Mouse (Mus musculus) hindbrain, embryonic 12.5 days (tissue): Measurements from ENCODE around the gene Ulk4. TPM values are rescaled to one million over a fixed set of nuclear protein-coding genes. Genes with fewer than 3 reads are reported as not detected.

Experiments
- ATAC-seq: fragments of 200-750 bp; cut with Nextera tagmentation; 2 replicates; pipeline ENCODE4 v1.8.0; 2017; ENCODE audit warnings: moderate TSS enrichment; ENCODE audit not compliant: low FRiP score
- H3K27ac ChIP-seq: fragments of 300-500 bp; sonication (generic); 2 replicates; pipeline ENCODE4 v1.5.1; 2016; ENCODE audit warnings: mild to moderate bottlenecking
- H3K27me3 ChIP-seq: fragments of 300-500 bp; sonication (generic); 2 replicates; pipeline ENCODE4 v1.6.1; 2016; ENCODE audit warnings: mild to moderate bottlenecking
- H3K36me3 ChIP-seq: fragments of 300-500 bp; sonication (generic); 2 replicates; pipeline ENCODE4 v1.6.1; 2016; ENCODE audit warnings: mild to moderate bottlenecking
- H3K4me1 ChIP-seq: fragments of 300-500 bp; sonication (generic); 2 replicates; pipeline ENCODE4 v1.6.1; 2016
- H3K4me2 ChIP-seq: fragments of 300-500 bp; sonication (generic); replicated peaks from 2 replicates; pipeline ENCODE4 v1.6.1; 2016; ENCODE audit warnings: mild to moderate bottlenecking
- H3K4me3 ChIP-seq: fragments of 300-500 bp; sonication (generic); 2 replicates; pipeline ENCODE4 v1.5.1; 2016; ENCODE audit warnings: mild to moderate bottlenecking
- H3K9ac ChIP-seq: fragments of 300-500 bp; sonication (generic); 2 replicates; pipeline ENCODE4 v1.6.1; 2016; ENCODE audit warnings: mild to moderate bottlenecking, moderate library complexity
- H3K9me3 ChIP-seq: fragments of 300-500 bp; sonication (generic); replicated peaks from 2 replicates; pipeline ENCODE4 v1.6.1; 2016; ENCODE audit warnings: mild to moderate bottlenecking
- WGBS: fragments of 180-500 bp; shearing (Covaris S2); methylation state at CpG from one replicate; pipeline ENCODE4 v1.1.7; 2016; 5-methylcytosine and 5-hydroxymethylcytosine counted together
- polyA plus RNA-seq: library from polyadenylated mRNA; unstranded; fragments of >200 nt; fragmentation: Nextera tagmentation; extraction: Ambion mirVana; gene quantifications from 2 replicates; pipeline ENCODE4 v1.2.1, GENCODE M21; 2016

Ulk4 gene
- polyA plus RNA-seq, 1 experiment from 2014 or later: 164 TPM

DNA sequence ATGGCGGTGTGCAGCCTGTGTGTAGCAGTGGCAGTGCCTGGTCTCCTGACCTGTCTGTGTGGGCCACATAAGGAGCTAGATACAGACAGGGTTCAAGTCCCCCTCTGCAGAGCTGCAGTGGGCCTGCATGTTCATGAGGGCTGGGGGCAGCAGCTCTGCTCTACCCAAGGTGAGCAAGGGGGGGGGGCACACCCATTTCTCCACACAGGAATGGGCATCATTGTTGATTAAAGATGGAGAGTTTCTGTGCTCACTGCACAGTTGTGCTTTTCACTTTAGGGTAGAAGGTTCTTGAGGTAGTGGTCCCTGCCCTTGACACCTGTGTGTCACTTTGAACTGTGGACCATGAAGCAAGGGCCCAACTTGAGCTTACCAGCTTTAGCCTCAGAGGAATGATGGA, 328.2 kb downstream of the Ulk4 start:
- Histone ChIP-seq H3K4me2 (no peak overlapping the region), H3K9me3 (no peaks in the 10 kb centered on the region), H3K27me3 (no peaks in the 10 kb centered on the region), H3K9ac (no peak overlapping the region), H3K4me1 (peaks cover 14% of the 10 kb centered on the region), H3K36me3 (peaks cover 38% of the 10 kb centered on the region), H3K4me3 (no peak overlapping the region), H3K27ac (no peak overlapping the region)
- WGBS: 93% methylated on average over 1 of the region's 1 CpGs
- ATAC-seq: no peak

DNA sequence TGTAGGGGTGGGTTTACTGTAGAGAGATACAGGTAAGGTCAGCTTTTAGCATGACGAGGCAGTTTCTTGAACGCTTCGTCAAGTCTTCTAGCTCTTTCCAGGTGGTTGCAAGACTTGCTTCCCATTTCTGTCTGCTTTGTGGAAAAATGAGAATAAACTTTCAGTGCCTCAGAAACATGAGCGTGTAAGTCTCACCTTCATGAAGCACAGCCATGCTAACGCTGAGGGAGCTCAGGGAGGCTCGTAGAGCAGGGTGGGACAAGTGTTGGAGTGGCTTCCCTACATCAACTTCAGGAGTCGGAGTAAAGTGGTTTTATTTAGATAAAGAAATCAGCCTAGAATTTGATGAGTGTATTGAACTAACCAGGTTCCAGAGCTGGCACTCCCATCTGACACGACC, 330.9 kb downstream of the Ulk4 start:
- H3K9me3 ChIP-seq: no peaks in the 10 kb centered on the region
- H3K4me2 ChIP-seq: no peak overlapping the region
- H3K4me1 ChIP-seq: peaks cover 32% of the 10 kb centered on the region
- no peak overlapping the region for H3K9ac ChIP-seq
- peaks cover 11% of the 10 kb centered on the region for H3K36me3 ChIP-seq
- H3K27ac ChIP-seq: no peak overlapping the region
- ATAC-seq: no peak
- H3K4me3 ChIP-seq: no peak overlapping the region
- H3K27me3 ChIP-seq: no peaks in the 10 kb centered on the region
- WGBS: 89% methylated on average over 8 of the region's 8 CpGs

- Histone ChIP-seq H3K27me3 (no peaks in the 10 kb centered on the region), H3K4me1 (peaks cover 47% of the 10 kb centered on the region), H3K27ac (no peak overlapping the region), H3K36me3 (no peaks in the 10 kb centered on the region), H3K4me2 (no peak overlapping the region), H3K9ac (no peak overlapping the region), H3K4me3 (no peak overlapping the region), H3K9me3 (no peaks in the 10 kb centered on the region)
- ATAC-seq: no peak
- WGBS: 75% methylated on average over 3 of the region's 3 CpGs
Observed at GRCm38 (mm10) chr9:120944211-120944610, 332.8 kb downstream of the Ulk4 start.

- no peak for ATAC-seq
Observed at GRCm38 (mm10) chr9:120943757-120944156, 333.2 kb downstream of the Ulk4 start.

DNA sequence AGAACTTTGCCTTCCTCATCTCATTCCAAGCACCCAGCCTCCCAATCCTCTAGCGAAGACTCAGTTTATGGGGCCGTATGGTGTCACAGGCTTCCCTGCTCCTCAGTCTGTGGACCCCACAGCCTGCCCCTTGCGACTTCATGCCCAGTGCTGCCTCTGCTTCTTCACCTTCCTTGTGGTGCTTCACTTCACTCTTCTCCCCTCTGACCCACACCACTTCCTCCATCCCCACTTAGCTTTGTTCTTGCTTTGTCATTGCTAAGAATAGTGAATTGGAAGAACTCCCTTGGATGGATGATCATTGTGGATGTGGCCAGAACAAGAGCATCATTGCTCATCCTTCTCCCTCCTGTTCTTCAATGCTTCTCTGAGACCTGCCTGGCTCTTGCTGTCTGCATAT, 336.1 kb downstream of the Ulk4 start:
- no peak for ATAC-seq
- Histone ChIP-seq H3K9me3 (no peaks in the 10 kb centered on the region), H3K27me3 (no peaks in the 10 kb centered on the region), H3K9ac (no peak overlapping the region), H3K27ac (no peak overlapping the region), H3K4me3 (no peak overlapping the region), H3K4me2 (no peak overlapping the region), H3K36me3 (no peaks in the 10 kb centered on the region), H3K4me1 (peaks cover 64% of the 10 kb centered on the region)
- WGBS: 91% methylated on average over 3 of the region's 3 CpGs

More at GRCm38 (mm10) chr9:120943757-120944156, 333.2 kb downstream of the Ulk4 start:
- Histone ChIP-seq H3K27me3 (no peaks in the 10 kb centered on the region), H3K36me3 (no peaks in the 10 kb centered on the region), H3K27ac (no peak overlapping the region), H3K9me3 (no peaks in the 10 kb centered on the region), H3K4me3 (no peak overlapping the region), H3K4me1 (peaks cover 49% of the 10 kb centered on the region), H3K9ac (no peak overlapping the region), H3K4me2 (no peak overlapping the region)
- 88% methylated on average over 1 of the region's 1 CpGs for WGBS

GRCm38 (mm10) chr9:120936351-120936750, 340.6 kb downstream of the Ulk4 start:
- Histone ChIP-seq H3K4me3 (peak overlapping the region; percentile 65; the same call in 1 of the 2 replicates), H3K36me3 (no peaks in the 10 kb centered on the region), H3K4me2 (peak overlapping the region; percentile 91), H3K27ac (no peak overlapping the region), H3K9ac (0 out of 2 replicates have a peak overlapping the region, but pooled peaks have one; percentile 33), H3K9me3 (no peaks in the 10 kb centered on the region), H3K27me3 (no peaks in the 10 kb centered on the region), H3K4me1 (peaks cover 63% of the 10 kb centered on the region)
- ATAC-seq: no peak
- WGBS: 26% methylated on average over 8 of the region's 8 CpGs

GRCm38 (mm10) chr9:120935634-120935922, 341.4 kb downstream of the Ulk4 start:
- peak overlapping the region; percentile 65 for H3K4me3 ChIP-seq
- H3K9ac ChIP-seq: peak overlapping the region; percentile 78
- no peak overlapping the region for H3K27ac ChIP-seq
- peaks cover 60% of the 10 kb centered on the region for H3K4me1 ChIP-seq
- H3K9me3 ChIP-seq: no peaks in the 10 kb centered on the region
- peak overlapping the region; percentile 91 for H3K4me2 ChIP-seq
- 25% methylated on average over 4 of the region's 4 CpGs for WGBS
- ATAC-seq: no peak
- no peaks in the 10 kb centered on the region for H3K36me3 ChIP-seq
- no peaks in the 10 kb centered on the region for H3K27me3 ChIP-seq

DNA sequence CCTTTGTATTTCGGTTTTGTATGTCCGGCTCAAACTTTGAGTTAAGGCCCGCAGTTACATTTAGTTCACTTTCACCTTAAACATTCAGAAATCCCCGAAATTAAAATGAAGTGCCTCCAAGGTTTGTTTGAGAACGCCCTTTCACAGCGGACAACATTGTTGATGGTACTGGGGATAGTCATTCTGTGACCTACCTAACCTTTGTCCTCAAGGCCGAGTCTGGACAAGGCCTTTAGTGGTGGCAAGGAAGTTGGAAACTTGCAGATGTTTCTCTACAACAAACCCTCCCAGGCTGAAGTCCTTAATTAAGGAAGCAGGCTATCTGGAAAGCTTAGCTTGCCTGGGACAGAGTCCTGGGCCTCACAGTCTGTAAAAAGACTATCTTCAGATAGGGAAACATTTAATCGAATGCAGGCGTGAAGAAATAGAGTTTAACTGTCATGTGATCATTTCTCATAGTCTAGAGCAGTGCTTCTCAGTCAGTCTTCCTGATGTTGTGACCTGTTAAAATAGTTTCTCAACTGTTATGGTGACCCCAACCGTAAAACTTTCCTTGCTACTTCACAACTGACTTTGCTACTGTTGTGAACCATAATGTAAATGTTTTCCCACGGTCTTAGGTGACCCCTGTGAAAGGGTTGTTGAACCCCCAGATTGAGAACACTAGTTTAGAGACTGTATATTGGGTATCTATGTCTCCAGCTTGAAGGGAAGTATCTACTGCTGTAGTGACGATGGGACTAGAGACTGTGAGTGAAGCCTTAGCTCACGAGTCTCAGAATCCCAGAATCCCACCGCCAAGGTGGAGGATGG, 342.0 kb downstream of the Ulk4 start:
- H3K27me3 ChIP-seq: no peaks in the 10 kb centered on the region
- no peaks in the 10 kb centered on the region for H3K9me3 ChIP-seq
- peak overlapping the region; percentile 94 for H3K27ac ChIP-seq
- H3K9ac ChIP-seq: peak overlapping the region; percentile 78
- peak overlapping the region; percentile 91 for H3K4me2 ChIP-seq
- no peaks in the 10 kb centered on the region for H3K36me3 ChIP-seq
- H3K4me3 ChIP-seq: peak overlapping the region; percentile 65
- no peak for ATAC-seq
- H3K4me1 ChIP-seq: peaks cover 54% of the 10 kb centered on the region
- 13% methylated on average over 14 of the region's 14 CpGs for WGBS

DNA sequence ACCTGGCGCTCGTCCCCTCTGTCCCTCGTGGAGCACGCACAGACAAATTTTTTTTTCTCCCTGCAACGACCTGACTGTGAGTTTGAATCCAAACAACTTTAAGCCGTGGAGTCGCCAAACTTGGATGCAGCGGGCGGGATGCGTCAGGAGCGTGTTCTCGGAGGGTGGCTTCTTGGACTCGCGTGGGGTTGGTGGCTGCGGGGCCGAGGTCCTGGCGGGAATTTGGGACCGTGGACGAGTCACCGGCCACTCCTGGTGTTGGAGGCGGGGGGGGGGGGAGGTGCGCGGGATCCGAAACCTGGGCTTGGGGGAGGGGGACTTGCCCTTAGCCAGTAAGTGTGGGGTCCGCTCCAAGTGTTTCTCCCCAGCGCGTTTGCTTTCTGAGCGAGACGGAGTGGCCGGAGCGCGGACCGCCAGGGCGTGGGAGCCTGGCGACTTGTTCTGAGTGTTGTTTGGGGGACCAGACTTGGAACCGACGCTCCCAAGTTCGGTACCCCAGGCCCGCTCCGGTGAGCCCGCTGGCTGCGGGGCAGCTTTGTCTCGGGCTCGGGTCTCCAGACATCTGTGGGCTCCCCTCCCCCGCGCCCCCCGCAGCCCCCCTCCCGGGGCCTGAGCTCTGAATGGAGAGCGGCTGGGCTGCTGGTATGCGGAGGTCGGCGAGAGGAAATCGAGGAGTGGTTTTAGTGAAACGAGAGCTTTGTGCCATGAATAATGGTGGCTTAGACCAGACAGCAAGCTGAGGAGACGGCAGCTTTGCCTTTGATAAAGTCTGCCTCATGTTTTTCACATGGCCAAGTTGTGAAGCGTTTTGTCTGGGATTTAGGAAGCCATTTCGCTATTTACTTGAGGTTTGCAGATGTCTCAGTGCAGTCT, 342.9 kb downstream of the Ulk4 start:
- no peaks in the 10 kb centered on the region for H3K9me3 ChIP-seq
- no peaks in the 10 kb centered on the region for H3K27me3 ChIP-seq
- peaks cover 48% of the 10 kb centered on the region for H3K4me1 ChIP-seq
- H3K4me2 ChIP-seq: peak overlapping the region; percentile 91
- peak overlapping the region; percentile 94 for H3K27ac ChIP-seq
- peak overlapping the region; percentile 65 for H3K4me3 ChIP-seq
- 0% methylated on average over 55 of the region's 57 CpGs for WGBS
- no peaks in the 10 kb centered on the region for H3K36me3 ChIP-seq
- H3K9ac ChIP-seq: peak overlapping the region; percentile 78
- peak; percentile 52 for ATAC-seq

- H3K4me1 ChIP-seq: peaks cover 43% of the 10 kb centered on the region
- H3K36me3 ChIP-seq: no peaks in the 10 kb centered on the region
- H3K4me3 ChIP-seq: peak overlapping the region; percentile 65
- H3K4me2 ChIP-seq: peak overlapping the region; percentile 91
- H3K9me3 ChIP-seq: no peaks in the 10 kb centered on the region
- peak; percentile 60 for ATAC-seq
- H3K27ac ChIP-seq: peak overlapping the region; percentile 94
- H3K27me3 ChIP-seq: no peaks in the 10 kb centered on the region
- H3K9ac ChIP-seq: peak overlapping the region; percentile 78
- 0% methylated on average over 36 of the region's 58 CpGs for WGBS
Observed at GRCm38 (mm10) chr9:120933587-120933885, 343.5 kb downstream of the Ulk4 start.

- Histone ChIP-seq H3K4me1 (peaks cover 38% of the 10 kb centered on the region), H3K9ac (peak overlapping the region; percentile 78)
- WGBS: 6% methylated on average over 63 of the region's 78 CpGs
Observed at GRCm38 (mm10) chr9:120932797-120933586, 344.0 kb downstream of the Ulk4 start.

DNA sequence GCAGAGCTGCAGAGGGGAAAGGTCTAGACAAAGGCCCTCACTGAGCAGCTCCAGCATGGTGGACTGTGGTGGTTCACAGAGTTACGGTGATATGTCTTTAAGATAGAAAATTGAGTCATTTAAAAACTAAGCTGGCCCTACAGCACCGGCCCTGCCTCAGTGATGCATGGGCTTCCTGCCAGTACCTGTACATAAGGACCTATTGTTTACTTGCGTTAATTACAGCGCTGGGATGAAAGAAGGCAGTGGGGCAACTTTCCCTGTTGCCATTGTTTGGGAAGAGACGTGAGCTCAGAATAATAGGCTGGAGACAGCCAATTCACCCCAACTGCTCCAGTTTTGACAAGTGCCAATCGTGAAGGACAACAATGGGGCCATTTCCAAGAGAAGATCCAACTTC, 344.6 kb downstream of the Ulk4 start:
- Histone ChIP-seq H3K4me3 (no peak overlapping the region), H3K4me1 (peaks cover 32% of the 10 kb centered on the region), H3K27me3 (no peaks in the 10 kb centered on the region), H3K9ac (no peak overlapping the region), H3K27ac (no peak overlapping the region; the same call in 1 of the 2 replicates), H3K36me3 (no peaks in the 10 kb centered on the region), H3K9me3 (no peaks in the 10 kb centered on the region), H3K4me2 (no peak overlapping the region)
- no peak; the same call in 1 of the 2 replicates for ATAC-seq
- WGBS: 34% methylated on average over 6 of the region's 6 CpGs

More at GRCm38 (mm10) chr9:120932797-120933586, 344.0 kb downstream of the Ulk4 start:
- peak overlapping the region; percentile 94 for H3K27ac ChIP-seq
- H3K27me3 ChIP-seq: no peaks in the 10 kb centered on the region
- H3K36me3 ChIP-seq: no peaks in the 10 kb centered on the region
- peak overlapping the region; percentile 65 for H3K4me3 ChIP-seq
- ATAC-seq: peak; percentile 90
- H3K4me2 ChIP-seq: peak overlapping the region; percentile 91
- H3K9me3 ChIP-seq: no peaks in the 10 kb centered on the region
